Mouse (Mus musculus) cerebellum, adult 2 months (tissue): ENCODE data around the gene Actl10.

ENCODE experiments used
- CTCF ChIP-seq: fragments of 200-500 bp; IDR thresholded peaks from 2 replicates; pipeline ENCODE4 v1.5.1; 2011; ENCODE audit warnings: low read depth, mild to moderate bottlenecking, control low read depth, low read length, moderate library complexity, borderline replicate concordance; ENCODE audit not compliant: insufficient read depth
- POLR2A ChIP-seq: fragments of 200-500 bp; IDR thresholded peaks from 2 replicates; pipeline ENCODE4 v1.6.1; 2011; ENCODE audit warnings: low read length, control low read depth, borderline replicate concordance; ENCODE audit not compliant: insufficient read depth

- no peak for TF ChIP-seq POLR2A
- TF ChIP-seq CTCF, result no peak
Measured at GRCm38 (mm10) chr2:154567766-154568165, 16.2 kb downstream of the Actl10 start.
